Mouse (Mus musculus) layer of hippocampus, adult 9-11 months (tissue): ENCODE data around the gene Cox4i1.

Experiments used
- DNase-seq: peaks from one replicate; pipeline ENCODE4 v3.0.0; 2022

The Cox4i1 gene

GRCm38 (mm10) chr8:120667561-120668373 lies at the start of gene Cox4i1, which contains the start of gene Gm27021:
TSS of gene Cox4i1 (plus strand) at chr8:120668222.
TSS of gene Gm27021 (minus strand) at chr8:120668079.
- peak; percentile 90 for DNase-seq

- peak; percentile 81 for DNase-seq
Measured at GRCm38 (mm10) chr8:120619235-120620180, 48.5 kb upstream of the Cox4i1 start.

GRCm38 (mm10) chr8:120620441-120620840 lies 47.6 kb upstream of the Cox4i1 start:
- DNase-seq, result no peak

GRCm38 (mm10) chr8:120622161-120622560 lies 45.9 kb upstream of the Cox4i1 start:
- no peak for DNase-seq

GRCm38 (mm10) chr8:120623608-120624007 lies 44.4 kb upstream of the Cox4i1 start:
- DNase-seq, result no peak

GRCm38 (mm10) chr8:120626461-120626860 lies 41.6 kb upstream of the Cox4i1 start:
- no peak for DNase-seq

GRCm38 (mm10) chr8:120627298-120627697 lies 40.7 kb upstream of the Cox4i1 start:
- peak; percentile 89 for DNase-seq

GRCm38 (mm10) chr8:120630031-120630430 lies 38.0 kb upstream of the Cox4i1 start:
- DNase-seq, result no peak

- no peak for DNase-seq
Measured at GRCm38 (mm10) chr8:120630848-120631247, 37.2 kb upstream of the Cox4i1 start.

- DNase-seq, result peak; percentile 61
Measured at GRCm38 (mm10) chr8:120631441-120632375, 36.3 kb upstream of the Cox4i1 start.

- DNase-seq, result no peak
Measured at GRCm38 (mm10) chr8:120632969-120633664, 34.9 kb upstream of the Cox4i1 start.

GRCm38 (mm10) chr8:120633665-120634271 lies 34.3 kb upstream of the Cox4i1 start:
- no peak for DNase-seq

GRCm38 (mm10) chr8:120634329-120634839 lies 33.6 kb upstream of the Cox4i1 start:
- peak; percentile 55 for DNase-seq

- no peak for DNase-seq
Measured at GRCm38 (mm10) chr8:120641245-120641644, 26.8 kb upstream of the Cox4i1 start.

- DNase-seq, result no peak
Measured at GRCm38 (mm10) chr8:120642031-120642662, 25.9 kb upstream of the Cox4i1 start.

- peak; percentile 88 for DNase-seq
Measured at GRCm38 (mm10) chr8:120644663-120645062, 23.4 kb upstream of the Cox4i1 start.

GRCm38 (mm10) chr8:120647532-120647931 lies 20.5 kb upstream of the Cox4i1 start, which contains the start of gene 1190005I06Rik:
TSS of gene 1190005I06Rik (minus strand) at chr8:120647632.
- DNase-seq, result no peak

- DNase-seq, result no peak
Measured at GRCm38 (mm10) chr8:120656322-120657052, 11.5 kb upstream of the Cox4i1 start.

- no peak for DNase-seq
Measured at GRCm38 (mm10) chr8:120657415-120657814, 10.6 kb upstream of the Cox4i1 start.

GRCm38 (mm10) chr8:120664566-120664965 lies 3.5 kb upstream of the Cox4i1 start:
- peak; percentile 55 for DNase-seq
